In the genomic region with DNA sequence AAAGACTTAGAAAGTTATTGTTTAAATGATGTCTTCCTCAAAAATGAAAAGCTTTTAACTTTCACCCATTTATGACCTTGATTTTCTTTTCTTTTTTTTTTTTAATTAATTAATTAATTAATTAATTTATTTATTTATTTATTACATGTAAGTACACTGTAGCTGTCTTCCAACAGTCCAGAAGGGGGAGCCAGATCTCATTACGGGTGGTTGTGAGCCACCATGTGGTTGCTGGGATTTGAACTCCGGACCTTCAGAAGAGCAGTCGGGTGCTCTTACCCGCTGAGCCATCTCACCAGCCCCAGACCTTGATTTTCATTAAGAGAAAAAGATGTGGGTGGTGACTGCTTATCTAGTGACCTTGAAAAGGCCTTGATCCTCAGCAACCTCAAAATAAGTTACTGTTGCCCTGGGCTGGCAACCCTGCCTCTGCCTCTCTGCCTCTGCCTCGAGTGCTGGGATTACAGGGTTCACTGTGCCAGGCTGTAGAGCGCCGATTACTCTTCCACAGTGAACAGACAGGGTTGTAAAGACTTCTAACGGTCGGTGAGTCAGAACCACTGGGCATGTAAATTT, we compare ENCODE assay signal across 10 mouse cellular contexts. TPM values are rescaled to one million over a fixed set of nuclear protein-coding genes. Genes with fewer than 3 reads are reported as not detected.
A peak's percentile ranks its signal among the peaks of the same experiment; 100 is the strongest.
DNase-seq lines count a peak whose midpoint lies in the region; ATAC-seq lines count a peak whose summit lies in the region.
"Had no signal": no experiment of that assay in that cellular context is flagged by ENCODE, and none has a peak within 500 bp of the region (broad histone marks: within the 10 kb centered on the region; RNA-seq: fewer than 3 reads in every experiment).

No protein-coding gene starts in this region.

- H3K4me1 ChIP-seq in forebrain, embryonic 11.5 days (replicated peaks; ENCODE audit: control insufficient read depth, insufficient read depth, low read length): no peaks in the 10 kb centered on the region

- no peak overlapping the region for H3K4me2 ChIP-seq in forebrain, embryonic 11.5 days (ENCODE audit: low read depth, low read length, severe bottlenecking)

- no peaks in the 10 kb centered on the region for H3K27me3 ChIP-seq in forebrain, embryonic 11.5 days (ENCODE audit: control insufficient read depth, insufficient read depth, low read length)

- peaks cover 7% of the 10 kb centered on the region; the same call in 1 of the 2 replicates for H3K36me3 ChIP-seq in forebrain, embryonic 11.5 days (ENCODE audit: control insufficient read depth, insufficient read depth, low read length)

- no peaks in the 10 kb centered on the region for H3K9me3 ChIP-seq in forebrain, embryonic 11.5 days (ENCODE audit: control insufficient read depth, low read length)

- DNase-seq in adrenal gland, adult 2 months: peak; percentile 58
- DNase-seq in adrenal gland, postnatal 10 days: no peak
- DNase-seq in kidney, adult 9 months: peak; percentile 14
- DNase-seq in kidney, postnatal 4 days: no peak
- peak; percentile 15 for DNase-seq in ovary, adult 18-20 months (ENCODE audit: low spot score)
- no peak for DNase-seq in ovary, postnatal 36 days (ENCODE audit: low spot score)
- DNase-seq in retina, postnatal 1 day: peak; percentile 32
- DNase-seq in forebrain, embryonic 11.5 days (ENCODE audit: low spot score): no peak
- DNase-seq: cerebellum, adult 9-11 months had no signal

- ATAC-seq in forebrain, embryonic 11.5 days (replicated peaks; ENCODE audit: low FRiP score): no peak
- ATAC-seq: activated CD4-positive, CD25-positive, alpha-beta regulatory T cell, adult 4 months had no signal

- 96% methylated on average over 9 of the region's 9 CpGs for WGBS in forebrain, embryonic 11.5 days

- no peak overlapping the region for H3K9ac ChIP-seq in forebrain, embryonic 11.5 days (ENCODE audit: low read length)

- no peak overlapping the region for H3K27ac ChIP-seq in forebrain, embryonic 11.5 days (ENCODE audit: low read depth, low read length)

- no peak overlapping the region for H3K4me3 ChIP-seq in forebrain, embryonic 11.5 days (ENCODE audit: low read depth, low read length)

RNA-seq across cellular contexts. Expression of gene Rbm20, which starts 33.0 kb away (rescaled TPM):
- total RNA-seq in adrenal gland, adult 2 months (2021): 1 to 10 TPM; 1.2 to 2.0 TPM
- polyA plus RNA-seq in adrenal gland, adult 2 months (2012; rRNA removed): 0.49 and 1.0 TPM in 2 replicates
- 1 to 10 TPM; 1.7 to 7.6 TPM for total RNA-seq in adrenal gland, postnatal 10 days (2021)
- polyA plus RNA-seq in forebrain, embryonic 11.5 days (2014; fragmentation: Nextera tagmentation; extraction: Ambion mirVana): 4.2 and 4.6 TPM in 2 replicates

RNA-seq across cellular contexts. Expression of gene Smc3, which starts 43.9 kb away (rescaled TPM):
- total RNA-seq in adrenal gland, adult 2 months (2021): 10 to 100 TPM; 28.8 to 32.0 TPM
- polyA plus RNA-seq in adrenal gland, adult 2 months (2012; rRNA removed): 2.2 and 2.5 TPM in 2 replicates
- total RNA-seq in adrenal gland, postnatal 10 days (2021): 10 to 100 TPM; 29.6 to 39.0 TPM
- polyA plus RNA-seq in forebrain, embryonic 11.5 days (2014; fragmentation: Nextera tagmentation; extraction: Ambion mirVana): 94.1 and 101 TPM in 2 replicates

RNA-seq across cellular contexts. Expression of gene Nutf2-ps1, which starts 55.2 kb away (rescaled TPM):
- total RNA-seq in adrenal gland, adult 2 months (2021): 10 to 100 TPM; 72.7 to 98.1 TPM
- 72.0 and 89.9 TPM in 2 replicates for polyA plus RNA-seq in adrenal gland, adult 2 months (2012; rRNA removed)
- 10 to 100 TPM; 76.4 to 81.0 TPM for total RNA-seq in adrenal gland, postnatal 10 days (2021)
- polyA plus RNA-seq in forebrain, embryonic 11.5 days (2014; fragmentation: Nextera tagmentation; extraction: Ambion mirVana): 433 and 467 TPM in 2 replicates

Comparison
In these comparisons a context has a peak if more than half of its experiments do, and no peak if none do; other contexts are left out.
1. DNase-seq: peak in adrenal gland, adult 2 months (single experiment), kidney, adult 9 months (single experiment), ovary, adult 18-20 months (single experiment) and retina, postnatal 1 day (single experiment); none in adrenal gland, postnatal 10 days (single experiment), kidney, postnatal 4 days (0 of 2), ovary, postnatal 36 days (single experiment) and forebrain, embryonic 11.5 days (single experiment).